Mouse (Mus musculus) small intestine, adult 2 months (tissue): ENCODE data around the gene Sulf2.

Source experiments
- CTCF ChIP-seq: fragments of 200-500 bp; IDR thresholded peaks from 2 replicates; pipeline ENCODE4 v1.5.1; 2012; ENCODE audit warnings: low read depth, mild to moderate bottlenecking, control low read depth, inconsistent platforms, low read length, moderate library complexity, mixed read lengths; ENCODE audit not compliant: insufficient replicate concordance, insufficient read length; ENCODE audit errors: extremely low read depth
- POLR2A ChIP-seq: fragments of 200-500 bp; IDR thresholded peaks from 2 replicates; pipeline ENCODE4 v1.6.1; 2012; ENCODE audit warnings: low read depth, mild to moderate bottlenecking, control low read depth, inconsistent platforms, low read length, moderate library complexity

DNA sequence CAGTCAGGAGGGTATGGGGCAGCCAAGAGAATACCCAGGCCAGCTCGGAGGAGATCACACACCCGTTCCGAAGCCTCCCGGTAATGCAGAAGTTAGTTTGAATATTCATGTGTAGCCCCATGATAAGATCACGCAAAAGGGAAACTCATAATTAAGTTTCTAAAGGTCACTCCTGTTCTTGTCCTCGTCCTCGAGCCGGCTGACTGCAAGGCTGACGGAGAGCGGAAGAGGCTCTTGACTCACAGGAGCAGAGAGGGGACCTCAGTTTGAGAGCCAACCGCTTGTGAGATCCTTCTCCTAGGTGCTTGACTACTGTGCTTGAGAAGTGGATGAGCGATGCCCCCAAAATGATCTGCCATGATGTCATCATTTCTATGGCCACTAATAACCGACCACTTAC lies 48.7 kb upstream of the Sulf2 start:
- TF ChIP-seq POLR2A, result peak; percentile 44; the same call in 1 of the 2 replicates
- TF ChIP-seq CTCF, result no peak
